Mouse (Mus musculus): ENCODE measurements at regions not wholly inside any gene's neighbourhood (a gene's known extent, or its start where the extent isn't known, plus 50 kb on each side); places are given as distances from the start of the nearest gene placed in this dataset.

DNA sequence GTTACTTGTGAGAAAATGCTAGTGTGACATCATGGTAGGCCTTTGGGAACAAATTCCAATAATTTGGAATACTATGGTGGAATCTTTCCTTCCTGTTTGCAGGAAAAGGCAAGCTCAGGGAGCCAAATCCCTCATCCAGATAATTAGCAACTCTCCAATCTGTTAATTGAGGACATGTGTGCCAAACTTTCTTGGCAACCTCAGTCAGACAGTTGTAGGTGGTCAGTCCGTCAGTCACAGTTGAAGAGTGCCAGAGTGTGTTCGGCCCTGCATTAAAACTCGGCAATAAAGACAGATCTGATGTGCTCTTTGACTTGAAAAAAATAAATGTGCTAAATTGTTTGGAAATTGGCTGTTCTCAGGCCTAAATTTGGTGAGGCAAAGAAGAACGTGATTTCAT lies 83.1 kb upstream of the Cypt12 start:
- TF ChIP-seq CTCF (IDR thresholded peaks at IDR 0.05; ENCODE audit: low read depth) (no peak), EP300 (IDR thresholded peaks at IDR 0.05; ENCODE audit: low read depth) (no peak)

Data from liver, postnatal 0 days (tissue).